Mouse (Mus musculus) heart, embryonic 16.5 days (tissue): Measurements from ENCODE around the gene Anxa1. TPM values are rescaled to one million over a fixed set of nuclear protein-coding genes. Genes with fewer than 3 reads are reported as not detected.
A peak's percentile ranks its signal among the peaks of the same experiment; 100 is the strongest.

Source experiments
- ATAC-seq: fragments of 200-750 bp; cut with Nextera tagmentation; replicated peaks from 2 replicates; pipeline ENCODE4 v1.8.0; 2017; ENCODE audit warnings: moderate number of reproducible peaks; ENCODE audit not compliant: insufficient read depth, low FRiP score; ENCODE audit errors: extremely low read depth
- H3K27ac ChIP-seq: fragments of 300-500 bp; sonication (generic); 2 replicates; pipeline ENCODE4 v1.5.1; 2014; ENCODE audit warnings: mild to moderate bottlenecking, low read length, control low read depth, moderate library complexity
- H3K27me3 ChIP-seq: fragments of 300-500 bp; sonication (generic); 2 replicates; pipeline ENCODE4 v1.6.1; 2014; ENCODE audit warnings: low read length, mixed read lengths; ENCODE audit not compliant: control insufficient read depth, insufficient read depth
- H3K36me3 ChIP-seq: fragments of 300-500 bp; sonication (generic); 2 replicates; pipeline ENCODE4 v1.6.1; 2014; ENCODE audit not compliant: control insufficient read depth, insufficient read depth
- H3K4me1 ChIP-seq: fragments of 300-500 bp; sonication (generic); 2 replicates; pipeline ENCODE4 v1.6.1; 2014; ENCODE audit warnings: low read length, mixed read lengths; ENCODE audit not compliant: control insufficient read depth, insufficient read depth
- H3K4me2 ChIP-seq: fragments of 300-500 bp; sonication (generic); 2 replicates; pipeline ENCODE4 v1.6.1; 2014; ENCODE audit warnings: low read depth, mild to moderate bottlenecking, control low read depth, low read length
- H3K4me3 ChIP-seq: fragments of 300-500 bp; sonication (generic); 2 replicates; pipeline ENCODE4 v1.5.1; 2014; ENCODE audit warnings: mild to moderate bottlenecking, control low read depth, low read length
- H3K9ac ChIP-seq: fragments of 300-500 bp; sonication (generic); 2 replicates; pipeline ENCODE4 v1.6.1; 2014; ENCODE audit warnings: low read length, control low read depth
- H3K9me3 ChIP-seq: fragments of 300-500 bp; sonication (generic); replicated peaks from 2 replicates; pipeline ENCODE4 v1.6.1; 2016; ENCODE audit warnings: low read length; ENCODE audit not compliant: control insufficient read depth
- WGBS: fragments of 180-500 bp; shearing (Covaris S2); extraction: QIAGEN DNeasy Blood & Tissue Kit; methylation state at CpG from one replicate; pipeline ENCODE4 v1.1.7; 2014; 5-methylcytosine and 5-hydroxymethylcytosine counted together
- polyA plus RNA-seq: library from polyadenylated mRNA; unstranded; fragments of >200 nt; fragmentation: Nextera tagmentation; extraction: Ambion mirVana; gene quantifications from 2 replicates; pipeline ENCODE4 v1.2.1, GENCODE M21; 2015

Gene Anxa1
- polyA plus RNA-seq = 50.7 and 59.3 TPM in 2 replicates

DNA sequence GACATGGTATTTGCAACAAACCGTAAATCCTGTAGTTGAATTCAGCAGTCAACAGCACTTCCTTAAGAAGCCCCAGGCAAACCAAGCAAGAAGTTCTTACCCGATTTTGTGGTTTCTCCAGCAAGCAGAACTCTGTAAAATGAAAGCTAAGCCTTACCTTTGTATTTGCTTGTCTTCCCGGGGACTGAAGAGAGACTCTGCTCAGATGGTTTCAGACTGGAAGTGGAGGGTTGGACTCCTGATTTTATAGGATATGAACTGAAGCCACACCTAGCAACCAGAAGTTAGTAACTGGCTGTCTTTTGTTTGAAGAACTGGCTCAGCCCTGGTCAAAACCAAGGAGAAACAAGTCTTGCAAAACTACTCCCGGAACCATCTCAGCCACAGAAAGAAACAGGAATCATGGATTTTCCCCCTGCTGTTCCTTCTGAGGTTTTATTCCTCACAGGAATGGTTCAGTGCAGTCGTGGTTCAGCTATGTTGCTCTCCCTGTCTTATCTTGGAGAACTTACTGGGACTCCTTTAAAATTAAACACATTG, at the start of gene Anxa1:
Gene Anxa1 (minus strand): TSS at position 490 of the 540 bp plus-strand sequence.
- Histone ChIP-seq H3K4me1 (peaks cover 3% of the 10 kb centered on the region; the same call in 1 of the 2 replicates), H3K27me3 (no peaks in the 10 kb centered on the region), H3K9ac (peak within 1 kb of the TSS; percentile 44), H3K4me2 (peak within 1 kb of the TSS; percentile 48), H3K9me3 (no peaks in the 10 kb centered on the region), H3K27ac (peak within 1 kb of the TSS; percentile 32; the same call in 1 of the 2 replicates), H3K36me3 (no peaks in the 10 kb centered on the region), H3K4me3 (peak within 1 kb of the TSS; percentile 41)
- 42% methylated on average over 5 of the region's 5 CpGs for WGBS
- ATAC-seq = no peak

DNA sequence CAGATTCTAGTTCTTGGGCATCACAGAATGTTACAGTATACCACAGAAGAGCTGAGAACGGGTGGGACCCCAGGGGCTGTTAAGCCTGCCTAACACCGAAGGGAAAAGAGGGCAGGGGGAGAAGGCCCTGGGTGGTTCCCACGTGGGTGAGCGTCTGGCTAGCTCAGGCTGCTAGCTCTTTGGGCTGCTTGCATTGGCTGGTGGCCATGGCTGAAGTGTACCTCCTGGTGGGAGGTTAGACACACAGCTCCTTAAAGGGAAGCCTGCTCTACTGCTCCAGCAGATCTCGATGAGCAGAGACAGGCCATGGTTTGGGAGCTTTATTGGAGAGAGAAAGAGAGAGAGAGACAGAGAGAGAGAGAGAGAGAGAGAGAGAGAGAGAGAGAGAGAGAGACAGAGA, 46.3 kb upstream of the Anxa1 start:
- no peak overlapping the region for H3K27ac ChIP-seq
- H3K9me3 ChIP-seq = no peaks in the 10 kb centered on the region
- no peaks in the 10 kb centered on the region for H3K27me3 ChIP-seq
- no peaks in the 10 kb centered on the region for H3K4me1 ChIP-seq
- H3K36me3 ChIP-seq = no peaks in the 10 kb centered on the region
- H3K4me3 ChIP-seq = no peak overlapping the region
- ATAC-seq = no peak
- no peak overlapping the region for H3K4me2 ChIP-seq
- no peak overlapping the region for H3K9ac ChIP-seq
- WGBS = 49% methylated on average over 5 of the region's 5 CpGs

DNA sequence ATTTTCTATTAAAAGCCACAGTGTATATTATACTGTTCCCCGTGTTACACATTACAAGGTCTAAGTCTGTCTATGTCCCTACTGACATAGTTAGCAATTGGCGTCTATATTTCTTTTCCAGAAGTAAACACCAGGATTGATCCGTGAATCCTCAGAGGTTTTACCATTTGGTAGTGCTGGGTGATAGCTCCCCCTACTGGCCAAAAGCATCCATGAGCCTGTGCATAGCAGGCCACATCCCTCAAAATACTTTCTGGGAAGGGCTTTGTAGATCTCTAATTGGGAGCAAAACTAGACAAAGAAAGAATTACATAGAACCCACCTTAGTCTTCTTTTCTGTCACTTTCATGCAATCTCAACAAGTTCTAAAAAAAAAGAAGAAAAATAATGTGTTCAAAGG, 43.8 kb upstream of the Anxa1 start:
- Histone ChIP-seq H3K9me3 (no peaks in the 10 kb centered on the region), H3K36me3 (no peaks in the 10 kb centered on the region), H3K4me2 (no peak overlapping the region), H3K27ac (no peak overlapping the region), H3K27me3 (no peaks in the 10 kb centered on the region), H3K9ac (no peak overlapping the region), H3K4me3 (no peak overlapping the region), H3K4me1 (no peaks in the 10 kb centered on the region)
- 9% methylated on average over 3 of the region's 3 CpGs for WGBS
- no peak for ATAC-seq

DNA sequence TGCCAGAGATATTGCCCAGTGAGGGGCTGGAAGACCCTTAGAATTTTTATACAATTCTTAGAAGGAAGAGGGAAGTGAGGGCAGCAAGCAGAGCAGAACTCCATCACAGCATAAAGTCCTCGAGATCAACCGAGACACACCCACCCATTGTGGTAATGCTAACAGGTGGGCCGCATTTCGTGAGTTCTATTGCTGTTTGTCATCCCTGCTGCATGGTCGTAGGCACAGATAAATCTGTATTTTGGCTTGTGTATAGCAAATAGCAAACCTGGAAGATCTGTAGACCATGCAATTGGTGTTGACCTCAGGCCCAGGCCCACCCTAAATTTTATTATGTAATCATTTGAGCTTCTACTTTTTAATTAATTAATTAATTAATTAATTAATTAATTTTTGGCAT, 43.2 kb upstream of the Anxa1 start:
- no peak overlapping the region for H3K4me2 ChIP-seq
- H3K27me3 ChIP-seq = no peaks in the 10 kb centered on the region
- H3K9ac ChIP-seq = no peak overlapping the region
- H3K9me3 ChIP-seq = no peaks in the 10 kb centered on the region
- no peak overlapping the region for H3K27ac ChIP-seq
- WGBS = 81% methylated on average over 5 of the region's 5 CpGs
- no peaks in the 10 kb centered on the region for H3K4me1 ChIP-seq
- H3K4me3 ChIP-seq = no peak overlapping the region
- no peaks in the 10 kb centered on the region for H3K36me3 ChIP-seq
- ATAC-seq = no peak

DNA sequence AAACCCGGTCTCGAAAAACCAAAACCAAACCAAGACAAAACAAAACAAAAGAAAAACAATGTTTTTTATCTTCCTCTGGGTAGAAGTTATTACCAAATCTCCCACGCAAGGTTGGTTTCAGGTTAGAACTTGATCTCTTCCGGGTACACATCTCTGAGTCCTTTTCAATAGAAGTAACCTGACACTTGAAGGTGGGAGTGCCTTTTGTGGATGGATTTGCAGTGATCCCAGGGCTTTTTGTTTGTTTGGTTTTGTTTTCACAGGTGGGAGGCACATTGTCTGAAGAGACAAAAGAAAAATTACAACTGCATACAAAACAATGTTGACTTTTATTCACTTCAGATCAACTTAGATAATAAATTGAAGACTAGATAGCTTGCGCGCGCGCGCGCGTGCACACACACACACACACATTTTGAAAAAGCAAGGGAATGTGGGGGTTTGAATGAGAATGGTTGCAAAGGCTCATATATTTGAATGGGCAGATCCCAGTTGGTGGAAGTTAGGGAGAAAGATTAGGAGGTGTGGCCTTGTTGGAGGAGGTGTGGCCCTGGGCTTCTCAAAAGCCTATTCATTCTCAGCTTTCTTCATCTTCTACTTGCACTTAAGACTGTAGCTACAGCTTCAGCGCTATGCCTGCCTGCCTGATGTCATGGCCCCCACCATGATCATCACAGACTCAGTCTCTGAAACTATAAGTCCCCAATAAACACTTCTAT, 35.9 kb upstream of the Anxa1 start:
- no peak overlapping the region for H3K4me2 ChIP-seq
- H3K27me3 ChIP-seq = no peaks in the 10 kb centered on the region
- H3K9ac ChIP-seq = no peak overlapping the region
- no peaks in the 10 kb centered on the region for H3K9me3 ChIP-seq
- no peaks in the 10 kb centered on the region for H3K4me1 ChIP-seq
- 71% methylated on average over 12 of the region's 12 CpGs for WGBS
- H3K36me3 ChIP-seq = no peaks in the 10 kb centered on the region
- no peak overlapping the region for H3K4me3 ChIP-seq
- no peak for ATAC-seq
- no peak overlapping the region for H3K27ac ChIP-seq

DNA sequence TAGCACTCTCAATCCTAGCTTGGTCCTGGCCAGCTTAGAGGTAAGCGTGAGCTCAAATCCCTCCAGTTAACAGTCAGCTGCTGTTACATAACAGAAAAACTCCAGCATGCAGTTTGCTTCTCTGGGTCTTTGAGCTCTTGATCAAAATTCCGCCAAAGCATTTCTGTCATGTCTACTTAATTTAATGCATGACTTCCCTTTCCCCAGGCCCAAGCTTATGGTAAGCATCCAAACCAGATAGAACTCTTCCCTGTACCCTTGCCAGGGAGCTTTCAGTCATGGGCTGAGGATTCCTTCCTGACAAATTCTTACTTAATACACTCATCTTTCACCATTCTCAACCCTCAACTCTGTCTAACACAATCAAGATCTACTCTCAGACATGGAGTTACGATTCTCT, 20.5 kb upstream of the Anxa1 start:
- Histone ChIP-seq H3K4me2 (no peak overlapping the region), H3K9ac (no peak overlapping the region), H3K27ac (no peak overlapping the region), H3K9me3 (no peaks in the 10 kb centered on the region), H3K36me3 (no peaks in the 10 kb centered on the region), H3K27me3 (no peaks in the 10 kb centered on the region), H3K4me3 (no peak overlapping the region), H3K4me1 (no peaks in the 10 kb centered on the region)
- 80% methylated on average over 3 of the region's 3 CpGs for whole genome bisulfite sequencing
- no peak for ATAC-seq

DNA sequence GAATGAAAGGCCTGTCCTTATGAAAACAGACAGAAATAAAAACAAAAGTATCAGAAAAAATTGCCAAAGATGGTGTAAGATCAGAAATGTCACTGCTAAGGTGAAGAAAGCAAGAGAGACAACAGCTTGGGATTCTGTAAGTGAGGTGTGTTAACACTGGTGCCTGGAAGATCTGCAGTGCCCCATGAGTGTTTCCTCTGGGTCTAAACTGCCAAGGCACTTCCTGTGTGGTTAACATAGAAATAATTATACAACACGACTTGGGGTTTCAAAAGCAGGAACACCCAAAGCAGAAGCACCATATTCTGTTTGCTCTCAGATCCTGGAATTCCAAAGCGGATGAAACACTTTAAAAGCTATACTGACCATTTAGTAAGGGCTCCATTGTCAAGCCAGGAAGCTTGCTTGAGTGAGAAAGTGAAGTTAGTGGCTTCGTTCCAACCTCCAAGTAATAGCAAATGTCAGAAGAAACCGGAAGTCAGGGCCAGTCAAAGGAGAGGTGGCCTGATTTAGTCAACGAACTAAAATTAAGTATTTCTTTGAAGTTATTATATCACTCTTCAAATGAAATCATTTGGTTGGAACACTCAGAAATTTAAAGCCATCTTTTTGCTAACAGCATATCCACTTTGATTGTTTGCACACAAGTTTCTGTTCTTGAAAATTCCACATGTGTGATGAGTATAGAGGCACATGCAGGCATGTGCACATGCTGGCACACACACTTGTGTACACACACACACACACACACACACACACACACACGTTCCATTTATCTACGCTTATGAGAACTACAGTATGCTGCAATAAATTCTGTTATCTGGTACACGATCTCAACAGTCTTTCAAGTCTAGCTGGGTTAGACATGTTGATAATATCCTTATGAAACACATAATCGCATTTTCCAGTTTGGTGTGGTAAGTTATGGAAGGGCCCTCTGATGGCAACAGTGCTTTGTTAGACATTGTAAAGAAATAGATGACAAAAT, 19.1 kb upstream of the Anxa1 start:
- Histone ChIP-seq H3K9ac (no peak overlapping the region), H3K36me3 (no peaks in the 10 kb centered on the region), H3K9me3 (no peaks in the 10 kb centered on the region), H3K27me3 (no peaks in the 10 kb centered on the region), H3K4me1 (no peaks in the 10 kb centered on the region), H3K4me3 (no peak overlapping the region), H3K27ac (peak overlapping the region; percentile 18), H3K4me2 (no peak overlapping the region)
- no peak for ATAC-seq
- 52% methylated on average over 9 of the region's 9 CpGs for WGBS

DNA sequence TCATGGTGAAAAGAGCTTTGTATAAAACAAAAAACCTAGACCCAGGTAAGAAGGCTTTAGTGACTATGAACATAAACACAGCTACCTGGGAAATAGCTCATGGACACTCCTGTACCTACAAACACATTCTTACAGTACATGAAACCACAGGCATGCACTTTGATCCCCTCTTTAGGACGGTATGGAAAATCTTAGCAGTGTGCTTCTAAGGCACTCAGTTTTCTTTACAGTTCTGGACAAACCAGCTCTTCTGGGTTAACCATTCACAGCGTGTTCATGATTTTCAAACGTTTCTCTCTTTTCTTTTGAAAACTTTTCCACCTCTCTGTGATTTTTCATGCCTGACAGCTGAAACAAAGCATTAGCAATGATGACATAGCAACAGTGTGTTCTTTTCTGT, 15.7 kb upstream of the Anxa1 start:
- no peaks in the 10 kb centered on the region for H3K9me3 ChIP-seq
- 60% methylated on average over 3 of the region's 3 CpGs for WGBS
- H3K36me3 ChIP-seq = no peaks in the 10 kb centered on the region
- no peak overlapping the region for H3K4me2 ChIP-seq
- H3K4me3 ChIP-seq = no peak overlapping the region
- no peak for ATAC-seq
- H3K27me3 ChIP-seq = no peaks in the 10 kb centered on the region
- H3K27ac ChIP-seq = no peak overlapping the region
- no peaks in the 10 kb centered on the region for H3K4me1 ChIP-seq
- H3K9ac ChIP-seq = no peak overlapping the region

DNA sequence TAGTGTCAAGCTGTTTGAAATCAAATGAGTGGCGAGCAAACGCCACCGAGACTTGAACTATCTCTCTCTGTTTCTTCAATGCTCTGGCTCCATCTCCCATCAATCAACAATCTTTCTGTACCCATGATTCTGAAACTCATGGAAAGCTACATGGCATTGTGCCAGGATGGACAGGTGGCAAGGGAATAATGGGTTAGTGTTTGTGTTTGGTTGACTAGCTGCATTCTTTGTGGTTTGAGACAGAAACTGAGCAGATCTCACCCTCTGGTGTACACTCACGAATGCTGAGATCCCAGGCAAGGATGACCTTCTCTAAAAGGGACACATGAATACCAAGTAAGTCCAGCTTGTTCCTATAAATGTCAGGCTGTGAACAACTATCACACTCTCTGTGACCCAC, 14.3 kb upstream of the Anxa1 start:
- Histone ChIP-seq H3K4me2 (no peak overlapping the region), H3K4me1 (no peaks in the 10 kb centered on the region), H3K36me3 (no peaks in the 10 kb centered on the region), H3K9me3 (no peaks in the 10 kb centered on the region), H3K27ac (no peak overlapping the region), H3K4me3 (no peak overlapping the region), H3K27me3 (no peaks in the 10 kb centered on the region), H3K9ac (no peak overlapping the region)
- WGBS = 75% methylated on average over 4 of the region's 4 CpGs
- ATAC-seq = no peak
